Mouse (Mus musculus) adrenal gland, adult 8-10 months (tissue): ENCODE measurements around the gene Cldn34a. TPM values are rescaled to one million over a fixed set of nuclear protein-coding genes. Genes with fewer than 3 reads are reported as not detected.
"Not testable (repeated sequence)": the region's sequence is repeated elsewhere in the genome, so short reads cannot be mapped to it uniquely, and the experiment has no call there.

Experiments
- DNase-seq: peaks from one replicate; pipeline ENCODE4 v3.0.0; 2022
- total RNA-seq, 4 experiments: library from RNA; stranded (reverse); gene quantifications; 2 replicates each; pipeline ENCODE4 v1.2.4; 2022

The Cldn34a gene
- not detected for total RNA-seq

DNA sequence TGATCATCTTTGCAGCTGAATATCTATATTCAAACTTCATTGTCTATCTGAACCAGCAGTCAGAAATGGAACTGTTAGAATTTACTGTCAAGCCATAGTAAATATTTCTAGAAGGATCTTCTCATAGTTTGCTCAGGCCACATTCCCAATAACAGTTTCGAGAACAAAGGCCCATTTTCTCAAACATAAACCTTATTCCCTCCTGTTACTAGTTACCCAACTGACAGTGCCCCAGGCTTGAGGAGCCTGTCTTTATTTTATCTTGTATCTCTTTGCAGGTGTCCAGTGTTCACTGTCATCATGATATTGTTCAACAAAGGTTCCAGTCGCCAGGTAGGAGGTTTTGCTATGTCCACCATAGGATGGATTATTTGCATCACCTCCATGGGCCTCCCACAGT lies at the start of gene Cldn34a:
TSS of gene Cldn34a (plus strand) at position 301 of the 400 bp plus-strand sequence.
- DNase-seq = no peak

- DNase-seq = not testable (repeated sequence)
Measured at GRCm38 (mm10) chrX:152518611-152519010, 44.5 kb upstream of the Cldn34a start.

DNA sequence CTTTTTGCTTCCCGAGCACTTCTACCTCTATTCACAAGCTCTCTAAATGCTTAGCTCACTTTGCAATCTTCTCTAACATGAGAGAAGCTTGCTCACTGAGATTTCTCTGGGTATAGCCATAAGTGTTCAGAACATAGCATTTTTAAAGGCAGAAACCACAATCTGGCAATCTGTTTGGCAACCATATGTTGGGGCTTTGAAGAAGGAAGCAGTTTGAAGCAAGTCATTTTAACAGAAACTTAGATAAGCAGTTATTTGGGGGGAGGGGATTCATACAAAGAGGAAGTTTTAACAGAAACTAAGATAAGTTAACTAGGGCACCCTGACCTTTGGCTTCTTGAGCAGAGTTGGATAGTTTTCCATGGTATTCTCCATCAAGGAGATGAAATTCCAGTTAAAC lies 17.4 kb upstream of the Cldn34a start:
- DNase-seq = no peak

- DNase-seq = peak; percentile 1
Measured at GRCm38 (mm10) chrX:152548180-152548579, 15.0 kb upstream of the Cldn34a start.

- DNase-seq = no peak
Measured at GRCm38 (mm10) chrX:152557446-152557845, 5.7 kb upstream of the Cldn34a start.

Other genes with a start within 250 kb of the Cldn34a start
- 10 to 100 TPM; 12.9 to 21.2 (median 18.2) TPM for gene Kantr, start 235.8 kb upstream of the Cldn34a start, total RNA-seq
- 10 to 100 TPM; 43.6 to 97.6 (median 77.6) TPM for gene Tspyl2, start 220.9 kb upstream of the Cldn34a start, total RNA-seq
- gene Gpr173, start 194.6 kb upstream of the Cldn34a start, total RNA-seq = 1 to 10 TPM; 1.2 to 4.1 (median 2.9) TPM
- 10 to 100 TPM in 2 of 4 experiments, 1 to 10 TPM in 2; 9.3 to 13.4 (median 10.3) TPM for gene Shroom2, start 206.1 kb downstream of the Cldn34a start, total RNA-seq
- under 1 TPM in 3 of 4 experiments, not detected in 1; 0.20 to 0.40 (median 0.38) TPM for gene Gpr143, start 218.6 kb downstream of the Cldn34a start, total RNA-seq